Mouse (Mus musculus) forebrain, embryonic 13.5 days (tissue): Measurements from ENCODE around the gene Tmem235. TPM values are rescaled to one million over a fixed set of nuclear protein-coding genes. Genes with fewer than 3 reads are reported as not detected.
A peak's percentile ranks its signal among the peaks of the same experiment; 100 is the strongest.
"Not testable (repeated sequence)": the region's sequence is repeated elsewhere in the genome, so short reads cannot be mapped to it uniquely, and the experiment has no call there.

Source experiments
- ATAC-seq: fragments of 200-750 bp; cut with Nextera tagmentation; 2 replicates; pipeline ENCODE4 v1.8.0; 2017
- H3K27ac ChIP-seq: fragments of 300-500 bp; sonication (generic); 2 replicates; pipeline ENCODE4 v1.5.1; 2015; ENCODE audit warnings: inconsistent platforms, mild to moderate bottlenecking, moderate library complexity
- H3K27me3 ChIP-seq: fragments of 300-500 bp; sonication (generic); 2 replicates; pipeline ENCODE4 v1.6.1; 2015; ENCODE audit warnings: mild to moderate bottlenecking, inconsistent platforms
- H3K36me3 ChIP-seq: fragments of 300-500 bp; sonication (generic); 2 replicates; pipeline ENCODE4 v1.6.1; 2015; ENCODE audit warnings: mild to moderate bottlenecking, inconsistent platforms; ENCODE audit not compliant: poor library complexity, severe bottlenecking
- H3K4me1 ChIP-seq: fragments of 300-500 bp; sonication (generic); 2 replicates; pipeline ENCODE4 v1.6.1; 2015; ENCODE audit warnings: inconsistent platforms
- H3K4me2 ChIP-seq: fragments of 300-500 bp; sonication (generic); 2 replicates; pipeline ENCODE4 v1.6.1; 2015; ENCODE audit warnings: inconsistent platforms, mild to moderate bottlenecking, moderate library complexity
- H3K4me3 ChIP-seq: fragments of 300-500 bp; sonication (generic); 2 replicates; pipeline ENCODE4 v1.5.1; 2015; ENCODE audit warnings: mild to moderate bottlenecking, inconsistent platforms
- H3K9ac ChIP-seq: fragments of 300-500 bp; sonication (generic); 2 replicates; pipeline ENCODE4 v1.6.1; 2015; ENCODE audit warnings: mild to moderate bottlenecking, inconsistent platforms
- H3K9me3 ChIP-seq: fragments of 300-500 bp; sonication (generic); replicated peaks from 2 replicates; pipeline ENCODE4 v1.6.1; 2016; ENCODE audit warnings: inconsistent platforms
- WGBS: fragments of 180-500 bp; shearing (Covaris S2); methylation state at CpG from one replicate; pipeline ENCODE4 v1.1.7; 2015; 5-methylcytosine and 5-hydroxymethylcytosine counted together
- polyA plus RNA-seq: library from polyadenylated mRNA; unstranded; fragments of >200 nt; fragmentation: Nextera tagmentation; extraction: Ambion mirVana; gene quantifications from 2 replicates; pipeline ENCODE4 v1.2.1, GENCODE M21; 2015

Gene Tmem235
- polyA plus RNA-seq, 1 experiment from 2014 or later: not detected

- H3K4me1 ChIP-seq: peaks cover 63% of the 10 kb centered on the region
Observed at GRCm38 (mm10) chr11:117825333-117826101, 35.0 kb upstream of the Tmem235 start, which contains the start of the genes Afmid and Tk1. TSS of gene Afmid (plus strand) at chr11:117825924. TSS of gene Tk1 (minus strand) at chr11:117826092.

GRCm38 (mm10) chr11:117826164-117826563, 34.4 kb upstream of the Tmem235 start:
- H3K4me1 ChIP-seq: peaks cover 63% of the 10 kb centered on the region
- peaks cover 27% of the 10 kb centered on the region for H3K36me3 ChIP-seq
- peak overlapping the region; percentile 82 for H3K9ac ChIP-seq
- H3K4me2 ChIP-seq: peak overlapping the region; percentile 86
- H3K27me3 ChIP-seq: no peaks in the 10 kb centered on the region
- peak overlapping the region; percentile 56 for H3K4me3 ChIP-seq
- WGBS: 3% methylated on average over 5 of the region's 5 CpGs
- H3K27ac ChIP-seq: peak overlapping the region; percentile 89
- H3K9me3 ChIP-seq: no peaks in the 10 kb centered on the region
- no peak; the same call in 1 of the 2 replicates for ATAC-seq

More at GRCm38 (mm10) chr11:117825333-117826101, 35.0 kb upstream of the Tmem235 start, which contains the start of the genes Afmid and Tk1:
- H3K36me3 ChIP-seq: peaks cover 33% of the 10 kb centered on the region
- no peaks in the 10 kb centered on the region for H3K9me3 ChIP-seq
- WGBS: under 1% methylated on average over 34 of the region's 34 CpGs
- H3K9ac ChIP-seq: peak within 1 kb of the TSS; percentile 82
- H3K27ac ChIP-seq: peak within 1 kb of the TSS; percentile 89
- peak within 1 kb of the TSS; percentile 86 for H3K4me2 ChIP-seq
- H3K27me3 ChIP-seq: no peaks in the 10 kb centered on the region
- peak; percentile 72 for ATAC-seq
- peak within 1 kb of the TSS; percentile 56 for H3K4me3 ChIP-seq

GRCm38 (mm10) chr11:117826916-117827315, 33.6 kb upstream of the Tmem235 start:
- peaks cover 19% of the 10 kb centered on the region for H3K36me3 ChIP-seq
- H3K27ac ChIP-seq: peak overlapping the region; percentile 89; the same call in 1 of the 2 replicates
- no peak overlapping the region for H3K4me3 ChIP-seq
- H3K4me2 ChIP-seq: peak overlapping the region; percentile 86
- H3K27me3 ChIP-seq: no peaks in the 10 kb centered on the region
- H3K9ac ChIP-seq: 0 out of 2 replicates have a peak overlapping the region, but pooled peaks have one; percentile 26
- H3K4me1 ChIP-seq: peaks cover 66% of the 10 kb centered on the region
- WGBS: 74% methylated on average over 8 of the region's 8 CpGs
- H3K9me3 ChIP-seq: no peaks in the 10 kb centered on the region
- no peak for ATAC-seq

DNA sequence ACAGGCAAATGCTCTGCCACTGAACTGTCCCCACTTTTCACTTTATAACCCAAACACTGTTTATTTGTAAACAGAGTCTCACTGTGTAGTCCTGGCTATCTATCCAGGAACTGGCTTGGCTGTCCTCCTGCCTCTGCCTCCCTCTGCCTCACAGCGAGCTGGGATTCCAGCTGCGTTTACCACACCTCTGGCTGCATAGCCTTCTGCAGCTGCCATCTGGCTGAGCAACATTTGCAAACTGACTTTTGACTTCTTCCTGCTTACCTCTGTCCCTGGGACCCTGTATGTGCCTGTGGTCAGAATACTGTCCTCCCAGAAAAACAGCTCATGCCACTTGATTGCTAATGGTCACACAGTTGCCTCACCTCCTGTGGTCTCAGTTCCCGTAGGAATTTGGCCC, 33.2 kb upstream of the Tmem235 start:
- H3K9ac ChIP-seq: 0 out of 2 replicates have a peak overlapping the region, but pooled peaks have one; percentile 26
- H3K4me1 ChIP-seq: peaks cover 71% of the 10 kb centered on the region
- H3K27me3 ChIP-seq: no peaks in the 10 kb centered on the region
- H3K27ac ChIP-seq: no peak overlapping the region
- H3K9me3 ChIP-seq: no peaks in the 10 kb centered on the region
- ATAC-seq: no peak
- 0 out of 2 replicates have a peak overlapping the region, but pooled peaks have one; percentile 86 for H3K4me2 ChIP-seq
- H3K36me3 ChIP-seq: peaks cover 15% of the 10 kb centered on the region
- H3K4me3 ChIP-seq: no peak overlapping the region
- 77% methylated on average over 3 of the region's 3 CpGs for WGBS

DNA sequence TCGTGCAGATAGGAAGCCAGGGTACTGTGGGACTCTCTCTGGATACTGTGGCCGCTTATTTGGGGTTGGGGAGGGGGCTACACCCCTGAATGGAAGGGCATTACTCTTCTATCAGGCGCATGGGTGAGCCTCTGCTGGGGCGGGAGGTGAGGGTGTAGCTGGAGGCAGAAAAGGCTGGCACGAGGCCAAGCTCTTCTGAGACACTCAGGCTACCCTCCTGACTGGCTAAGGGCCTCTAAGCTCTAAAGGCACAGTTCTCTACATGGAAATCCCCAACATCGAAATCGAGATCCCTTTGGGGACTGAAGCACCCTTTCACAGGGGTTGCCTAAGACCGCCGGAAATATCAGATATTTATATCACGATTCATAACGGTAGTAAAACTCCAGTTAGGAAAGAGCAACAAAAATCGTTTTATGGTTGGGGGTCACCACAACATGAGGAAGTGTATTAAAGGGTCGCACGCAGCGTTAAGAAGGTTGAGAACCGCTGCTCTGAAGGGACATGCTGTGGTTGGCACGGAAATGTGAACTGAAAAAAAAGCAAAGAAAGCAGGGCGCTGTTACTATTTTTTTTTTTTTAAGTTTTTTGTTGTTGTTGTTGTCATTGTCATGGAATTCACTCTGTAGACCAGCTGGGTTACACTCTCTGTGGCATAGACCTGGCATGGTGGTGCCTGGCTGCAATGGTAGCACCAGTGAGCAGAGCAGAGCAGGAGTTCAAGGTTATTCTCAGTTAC, 32.2 kb upstream of the Tmem235 start:
- ATAC-seq: no peak
- H3K27me3 ChIP-seq: no peaks in the 10 kb centered on the region
- H3K9ac ChIP-seq: peak overlapping the region; percentile 26; the same call in 1 of the 2 replicates
- peaks cover 6% of the 10 kb centered on the region; the same call in 1 of the 2 replicates for H3K36me3 ChIP-seq
- H3K9me3 ChIP-seq: no peaks in the 10 kb centered on the region
- H3K27ac ChIP-seq: peak overlapping the region; percentile 41; the same call in 1 of the 2 replicates
- no peak overlapping the region for H3K4me3 ChIP-seq
- WGBS: 73% methylated on average over 18 of the region's 18 CpGs
- H3K4me2 ChIP-seq: no peak overlapping the region
- peaks cover 69% of the 10 kb centered on the region for H3K4me1 ChIP-seq

DNA sequence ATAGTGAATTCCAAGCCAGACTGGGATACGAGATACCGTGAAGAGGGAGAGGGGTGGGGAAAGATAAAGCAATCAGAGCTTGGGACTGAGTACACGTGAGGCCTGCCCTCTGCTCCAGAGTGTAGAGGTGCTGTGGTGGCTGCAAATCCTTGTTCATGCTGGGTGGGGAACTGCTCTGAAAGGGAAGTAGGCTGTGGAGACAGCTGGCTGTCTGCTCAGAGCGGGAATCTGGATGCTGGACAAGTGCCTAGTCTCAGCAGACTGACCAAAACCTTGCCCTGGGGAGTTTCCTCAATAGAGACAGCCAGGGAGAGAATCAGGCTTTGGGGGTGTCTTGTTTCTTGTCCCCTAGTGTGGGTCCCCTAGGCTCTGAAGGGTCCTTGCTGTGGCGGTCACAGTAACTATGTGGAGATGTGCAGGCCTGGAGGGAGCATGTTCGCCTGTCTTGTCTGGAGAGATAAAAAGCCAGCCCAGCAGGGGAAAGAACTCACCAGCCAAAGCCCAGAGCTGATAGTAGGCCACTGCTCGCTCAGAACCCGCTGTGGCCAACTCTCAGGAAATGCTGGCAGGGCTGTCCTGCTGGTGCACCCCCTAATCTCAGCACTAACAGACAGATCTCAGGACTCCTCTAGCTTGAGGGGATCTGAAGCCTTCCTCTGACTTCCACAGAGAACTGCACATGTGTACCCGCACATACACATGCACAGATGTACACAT, 31.5 kb upstream of the Tmem235 start:
- no peak for ATAC-seq
- no peak overlapping the region for H3K4me3 ChIP-seq
- 57% methylated on average over 9 of the region's 9 CpGs for WGBS
- H3K4me1 ChIP-seq: peaks cover 62% of the 10 kb centered on the region
- H3K9me3 ChIP-seq: no peaks in the 10 kb centered on the region
- no peak overlapping the region for H3K4me2 ChIP-seq
- H3K9ac ChIP-seq: 0 out of 2 replicates have a peak overlapping the region, but pooled peaks have one; percentile 3
- peak overlapping the region; percentile 41 for H3K27ac ChIP-seq
- H3K27me3 ChIP-seq: no peaks in the 10 kb centered on the region
- no peaks in the 10 kb centered on the region for H3K36me3 ChIP-seq

DNA sequence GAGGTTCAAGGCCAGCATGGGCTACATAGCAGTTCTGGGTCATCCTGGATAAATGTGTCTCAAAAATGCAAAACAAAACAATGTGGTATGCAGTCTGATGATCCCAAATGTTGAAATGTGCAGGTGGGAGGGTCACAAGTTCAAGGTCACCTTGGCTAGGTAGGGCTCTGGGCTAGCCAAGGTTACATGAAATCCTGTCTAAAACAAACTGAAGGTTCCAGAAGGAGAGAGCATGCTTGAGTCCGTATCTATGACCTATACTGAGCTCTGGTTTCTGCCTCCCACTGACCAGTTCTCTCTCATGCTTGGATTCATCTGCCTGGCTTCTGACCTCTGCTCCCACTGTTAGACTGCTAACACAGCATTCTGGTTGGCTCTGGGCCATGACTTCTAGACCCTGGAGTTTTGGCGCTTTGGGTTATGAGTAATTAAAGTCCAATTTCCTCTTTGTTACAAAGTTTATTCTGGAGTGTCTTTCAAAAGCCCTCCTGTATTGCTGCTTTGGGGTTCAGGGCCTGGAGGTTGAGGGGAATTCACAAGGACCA, 30.8 kb upstream of the Tmem235 start:
- no peak overlapping the region for H3K4me3 ChIP-seq
- no peaks in the 10 kb centered on the region for H3K27me3 ChIP-seq
- no peaks in the 10 kb centered on the region for H3K36me3 ChIP-seq
- H3K4me2 ChIP-seq: no peak overlapping the region
- no peak overlapping the region for H3K27ac ChIP-seq
- H3K9ac ChIP-seq: no peak overlapping the region
- ATAC-seq: no peak
- no peaks in the 10 kb centered on the region for H3K9me3 ChIP-seq
- H3K4me1 ChIP-seq: peaks cover 56% of the 10 kb centered on the region
- WGBS: 88% methylated on average over 2 of the region's 2 CpGs

GRCm38 (mm10) chr11:117830401-117830800, 30.2 kb upstream of the Tmem235 start:
- Histone ChIP-seq H3K9ac (no peak overlapping the region), H3K4me1 (peaks cover 50% of the 10 kb centered on the region), H3K36me3 (no peaks in the 10 kb centered on the region), H3K27me3 (no peaks in the 10 kb centered on the region), H3K4me2 (no peak overlapping the region), H3K9me3 (no peaks in the 10 kb centered on the region), H3K27ac (no peak overlapping the region), H3K4me3 (no peak overlapping the region)
- WGBS: 65% methylated on average over 9 of the region's 9 CpGs
- ATAC-seq: no peak

- peak; percentile 77 for ATAC-seq
- WGBS: 18% methylated on average over 28 of the region's 28 CpGs
- Histone ChIP-seq H3K9me3 (no peaks in the 10 kb centered on the region), H3K4me3 (peak overlapping the region; percentile 34), H3K36me3 (no peaks in the 10 kb centered on the region), H3K27ac (peak overlapping the region; percentile 2; the same call in 1 of the 2 replicates), H3K27me3 (no peaks in the 10 kb centered on the region), H3K4me2 (peak overlapping the region; percentile 60), H3K4me1 (peaks cover 37% of the 10 kb centered on the region), H3K9ac (peak overlapping the region; percentile 22; the same call in 1 of the 2 replicates)
Observed at GRCm38 (mm10) chr11:117832086-117832969, 28.2 kb upstream of the Tmem235 start.

DNA sequence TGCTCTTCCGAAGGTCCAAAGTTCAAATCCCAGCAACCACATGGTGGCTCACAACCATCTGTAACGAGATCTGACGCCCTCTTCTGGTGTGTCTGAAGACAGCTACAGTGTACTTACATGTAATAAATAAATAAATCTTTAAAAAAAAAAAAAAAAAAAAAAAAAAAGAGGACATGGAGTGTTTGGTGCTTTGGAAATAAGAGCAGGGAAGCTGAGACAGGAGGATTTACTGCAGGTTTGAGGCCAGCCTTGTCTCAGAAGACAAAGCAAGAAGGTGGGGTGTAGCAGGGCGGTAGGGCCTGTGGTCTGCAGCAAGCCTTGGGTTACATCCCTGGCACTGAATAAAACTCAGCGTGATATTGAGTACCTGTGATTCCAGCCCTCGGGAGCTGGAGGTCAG, 27.0 kb upstream of the Tmem235 start:
- H3K4me2 ChIP-seq, H3K36me3 ChIP-seq, H3K4me3 ChIP-seq, H3K9me3 ChIP-seq, H3K9ac ChIP-seq, H3K27me3 ChIP-seq, ATAC-seq, H3K27ac ChIP-seq: not testable (repeated sequence)
- 79% methylated on average over 6 of the region's 6 CpGs for WGBS
- peaks cover 25% of the 10 kb centered on the region for H3K4me1 ChIP-seq
